Mouse (Mus musculus): Measurements from ENCODE around the gene Il1f5.

GRCm38 (mm10) chr2:24275146-24275545, 1.6 kb upstream of the Il1f5 start:
- TF ChIP-seq CTCF (IDR thresholded peaks at IDR 0.05; ENCODE audit: extremely low read depth, insufficient read length, insufficient replicate concordance, low read depth, low read length): no peak
- no peak for TF ChIP-seq POLR2A (IDR thresholded peaks at IDR 0.05; ENCODE audit: low read depth, low read length)

Data from small intestine, adult 2 months (tissue).